Mouse (Mus musculus) monocyte, adult 2 months (primary cell): ENCODE results near the gene Hc.
A peak's percentile ranks its signal among the peaks of the same experiment; 100 is the strongest.

Experiments
- DNase-seq, 2 experiments: peaks; one replicate each; pipeline ENCODE4 v3.0.0; 2022; ENCODE audit warnings: low spot score in 2 of 2, low read depth in 1 of 2

Gene Hc

DNA sequence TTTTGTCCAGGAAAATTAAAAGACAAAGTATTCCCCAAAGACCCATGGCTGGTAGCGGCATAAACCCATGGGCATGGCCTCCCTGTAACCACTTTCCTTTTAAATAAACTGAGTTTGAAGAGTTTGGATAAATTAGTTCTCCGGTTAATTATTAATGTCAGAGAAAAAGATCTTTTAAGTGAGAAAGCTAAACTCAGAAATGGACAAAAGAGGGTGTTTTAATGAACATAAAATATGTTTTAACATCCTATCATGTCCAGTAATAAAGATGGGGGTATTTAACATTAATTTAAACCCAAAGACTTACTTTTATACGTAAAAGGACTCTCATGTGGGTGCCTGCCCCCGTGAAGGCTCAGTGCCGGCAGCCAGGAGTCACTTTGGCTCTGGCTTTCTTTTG, at the start of gene Hc:
Gene Hc, minus strand, starts transcription at position 101 of the 400 bp plus-strand sequence.
- DNase-seq, result no peak

DNA sequence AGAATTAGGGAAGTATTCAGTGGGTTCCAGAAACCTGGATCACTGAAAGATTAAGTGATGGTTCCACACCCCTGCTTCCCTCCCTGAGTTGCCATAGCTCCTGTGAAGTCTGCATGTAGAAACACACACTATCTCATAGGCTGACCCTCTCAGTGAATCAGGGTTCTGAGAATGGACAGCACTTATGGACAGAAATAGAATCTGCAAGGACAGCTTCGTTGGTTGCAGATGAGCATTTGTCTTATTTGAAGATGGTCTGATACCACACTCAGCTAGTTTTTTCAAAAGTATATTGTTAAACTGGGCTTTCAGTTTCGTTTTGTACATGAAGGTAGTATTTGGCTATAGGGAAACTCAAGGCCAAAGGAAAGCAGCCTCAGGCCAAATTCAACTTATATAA, 49.3 kb upstream of the Hc start:
- DNase-seq, result no peak

DNA sequence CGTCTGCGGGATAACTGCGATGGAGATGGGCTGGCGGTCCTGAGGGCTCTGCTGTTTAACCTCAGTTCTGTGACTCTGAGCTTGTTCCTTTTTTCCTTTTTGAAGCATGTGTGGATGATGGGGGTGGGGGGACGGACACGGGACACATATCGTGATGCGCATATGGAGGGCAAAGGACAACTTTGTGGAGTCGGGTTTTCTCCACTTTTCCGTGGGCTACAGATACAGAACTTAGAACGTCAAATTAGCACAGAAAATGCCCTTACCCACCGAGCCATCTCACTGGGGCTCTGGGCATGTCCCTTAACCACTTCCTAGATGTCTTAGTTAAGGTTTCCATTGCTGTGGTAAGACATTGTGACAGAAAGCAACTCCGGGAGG, 48.7 kb upstream of the Hc start:
- DNase-seq, result no peak

DNA sequence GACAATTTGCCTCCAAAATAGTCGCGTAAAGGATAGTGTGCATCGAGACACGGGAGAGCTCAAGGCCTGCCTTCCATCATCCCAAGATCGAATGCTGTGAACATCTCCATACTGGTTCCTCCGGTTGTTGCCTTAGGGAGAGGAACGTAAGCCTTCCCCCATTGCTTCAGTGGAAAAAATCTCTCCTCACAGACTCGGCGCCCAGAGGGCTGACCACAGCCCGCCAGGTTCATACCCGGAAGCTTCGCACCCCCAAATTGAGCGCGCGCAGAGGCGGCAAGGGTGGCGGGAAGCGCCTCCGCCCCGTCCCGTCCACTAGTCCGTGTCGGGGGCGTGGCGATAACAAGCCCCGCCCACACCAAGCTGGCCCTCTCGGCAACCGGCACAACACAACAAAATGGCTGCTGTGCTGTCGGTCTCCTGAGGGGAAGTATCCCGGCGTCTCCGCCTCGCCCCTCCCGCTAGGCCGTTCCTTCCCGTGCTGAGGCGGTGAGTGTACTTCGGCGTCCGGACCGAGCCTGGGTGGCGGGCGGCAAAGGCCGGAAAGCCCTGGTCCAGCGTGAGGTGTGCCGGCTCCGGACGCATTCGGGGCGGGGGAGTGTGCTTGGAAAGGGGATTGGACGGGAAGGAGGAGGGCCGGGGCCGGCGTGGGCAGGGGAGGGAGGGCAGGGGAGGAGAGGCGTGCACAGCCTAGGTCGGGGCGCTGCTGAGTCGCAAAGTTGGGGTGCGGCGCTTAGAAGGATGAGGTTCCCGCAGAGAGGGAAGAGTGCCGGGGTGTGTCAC, 48.1 kb upstream of the Hc start, which contains the start of gene Cntrl:
Gene Cntrl, plus strand, starts transcription at position 352 of the 783 bp plus-strand sequence.
- DNase-seq, result peak; percentile 87 to 92

DNA sequence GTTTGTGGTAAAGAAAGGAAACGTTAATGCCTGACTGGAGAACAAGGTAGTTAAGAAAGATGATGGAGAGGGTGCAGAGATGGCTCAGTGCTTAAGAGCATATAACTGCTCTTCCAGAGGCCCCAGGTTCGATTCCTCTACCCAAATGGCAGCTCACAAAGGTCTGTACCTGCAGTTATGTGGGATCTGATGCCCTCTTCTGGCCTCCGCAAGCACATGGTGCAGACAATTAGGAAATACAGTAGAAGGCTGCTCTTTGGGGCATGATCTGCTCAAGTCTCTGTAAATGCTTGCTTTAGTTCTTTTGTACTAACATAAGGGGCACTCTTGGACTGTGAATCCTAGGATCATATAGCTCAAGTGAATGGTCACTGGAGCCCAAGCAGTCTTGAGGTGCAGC, 47.5 kb upstream of the Hc start:
- no peak for DNase-seq

DNA sequence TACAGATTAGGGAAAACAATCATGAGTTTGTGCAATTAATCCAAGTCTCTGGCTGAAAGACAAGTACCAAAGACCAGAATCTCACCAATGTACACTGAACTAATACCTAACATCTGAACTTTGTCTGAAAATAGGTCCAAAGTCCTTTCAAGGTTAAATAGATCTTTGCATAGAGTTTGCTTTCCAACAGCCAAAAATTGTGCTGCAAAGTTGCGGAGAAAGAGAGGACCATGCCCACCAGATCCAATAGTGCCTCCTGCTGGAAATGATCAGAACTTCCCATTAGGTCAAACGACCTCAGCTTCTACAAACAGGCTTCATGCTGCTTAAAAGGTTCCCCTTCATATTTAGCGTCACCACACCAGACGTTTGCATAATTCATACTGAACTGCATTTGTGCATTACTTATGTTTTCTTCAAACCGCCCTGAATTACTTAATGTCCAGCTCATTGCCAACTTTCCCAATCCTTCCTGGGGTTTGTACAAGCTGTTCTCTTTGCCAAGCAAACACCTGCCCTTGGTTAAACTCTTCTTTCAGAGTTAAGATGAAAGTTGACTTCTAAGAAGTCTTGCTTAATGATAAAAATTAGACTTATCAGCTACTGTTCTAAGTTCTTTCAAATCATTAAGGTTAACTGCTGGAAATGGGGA, 46.9 kb upstream of the Hc start:
- peak; percentile 26 to 39 for DNase-seq

DNA sequence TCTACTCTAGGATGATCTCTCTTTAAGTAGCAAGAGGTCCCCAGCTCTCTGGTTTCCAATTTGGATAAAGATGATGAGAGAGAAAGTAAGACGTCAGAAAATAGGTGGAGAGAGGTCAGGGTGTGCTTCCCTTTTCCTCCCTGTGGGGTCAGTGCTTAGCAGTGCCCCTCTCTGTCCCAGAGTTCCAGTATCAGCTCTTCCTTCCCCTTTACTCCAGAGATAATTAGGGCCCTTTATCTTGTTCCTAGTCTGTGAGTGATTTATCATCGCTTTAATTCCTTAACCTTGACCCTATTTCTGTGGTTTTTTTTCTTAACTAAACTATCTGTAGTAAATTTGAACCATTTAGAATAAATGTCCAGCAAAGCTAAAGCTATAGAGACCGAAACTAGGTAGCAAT, 43.6 kb upstream of the Hc start:
- DNase-seq, result no peak

DNA sequence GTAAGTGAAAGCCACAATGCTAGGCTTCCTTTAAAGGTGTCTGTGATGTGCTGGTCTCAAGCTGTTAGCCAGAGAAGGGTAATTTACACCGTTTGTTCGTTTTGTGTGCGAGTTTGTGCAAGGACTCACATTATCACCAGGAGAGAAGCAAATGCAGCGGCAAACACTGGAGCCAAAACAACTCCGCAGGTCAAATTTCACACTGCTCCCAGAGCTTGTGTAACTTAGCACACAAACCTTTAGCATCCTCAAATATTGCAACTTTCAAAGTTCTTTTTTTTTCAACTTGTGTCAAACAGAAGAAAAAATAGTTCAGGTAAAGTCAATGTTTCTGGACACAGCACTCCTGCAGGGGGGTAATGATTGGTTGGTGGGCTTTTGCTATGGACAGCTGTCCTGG, 42.3 kb upstream of the Hc start:
- no peak for DNase-seq

DNA sequence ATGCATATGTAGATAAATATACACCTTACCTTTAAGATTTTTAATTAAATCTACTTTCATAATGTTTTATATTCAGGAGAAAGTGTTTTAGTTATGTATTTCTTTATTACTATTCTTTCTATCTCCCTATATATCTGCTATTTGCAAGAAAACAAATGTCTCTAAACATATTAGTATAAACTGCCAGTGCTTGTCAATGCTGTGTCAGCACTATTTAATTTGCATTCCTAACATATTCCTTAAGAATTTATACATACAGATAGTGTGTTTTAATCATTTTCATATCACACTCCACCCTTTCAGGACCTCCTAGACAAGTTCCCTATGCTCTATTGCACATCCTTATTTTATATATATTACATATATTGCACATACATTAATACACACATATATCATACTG, 41.5 kb upstream of the Hc start:
- DNase-seq, result no peak

DNA sequence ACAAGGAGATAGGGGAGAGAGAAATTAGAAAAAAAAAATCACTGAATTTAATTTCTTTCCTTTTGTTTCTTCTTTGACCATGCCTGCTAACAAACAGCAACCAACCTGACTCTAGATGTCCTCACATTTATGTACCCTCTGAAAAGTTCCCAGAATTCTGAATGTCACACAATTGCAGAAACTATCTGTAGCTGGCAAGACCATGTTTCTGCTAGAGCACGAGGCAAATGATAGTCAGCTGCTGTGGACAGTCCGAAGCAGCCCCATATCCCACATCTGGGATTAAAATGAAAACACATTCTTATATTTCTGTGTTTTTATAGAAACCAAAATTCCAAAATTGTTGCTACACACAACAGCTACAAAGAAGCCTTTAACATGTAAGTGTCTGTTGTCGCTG, 40.2 kb upstream of the Hc start, which contains the start of gene AI182371:
Gene AI182371, minus strand, starts transcription at position 101 of the 400 bp plus-strand sequence.
- DNase-seq, result no peak

DNA sequence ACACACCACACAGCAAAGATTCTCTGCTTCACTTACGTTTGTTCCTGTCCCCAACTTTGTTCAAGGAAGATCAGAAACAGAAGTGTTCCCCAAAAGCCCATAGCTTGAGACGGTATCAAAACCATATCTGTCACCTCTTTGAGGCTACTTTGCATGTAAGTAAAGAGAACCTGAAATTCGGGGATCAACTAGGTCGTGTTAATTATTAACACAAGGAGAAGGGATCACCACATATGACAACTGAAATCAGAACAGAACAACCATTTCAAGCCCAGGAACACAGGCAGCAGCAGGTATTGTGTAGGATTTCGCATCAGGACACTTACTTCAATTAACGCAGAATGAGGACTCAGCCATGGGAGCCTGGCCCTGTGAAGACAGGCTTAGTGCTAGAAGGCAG, 39.3 kb upstream of the Hc start:
- DNase-seq, result no peak

DNA sequence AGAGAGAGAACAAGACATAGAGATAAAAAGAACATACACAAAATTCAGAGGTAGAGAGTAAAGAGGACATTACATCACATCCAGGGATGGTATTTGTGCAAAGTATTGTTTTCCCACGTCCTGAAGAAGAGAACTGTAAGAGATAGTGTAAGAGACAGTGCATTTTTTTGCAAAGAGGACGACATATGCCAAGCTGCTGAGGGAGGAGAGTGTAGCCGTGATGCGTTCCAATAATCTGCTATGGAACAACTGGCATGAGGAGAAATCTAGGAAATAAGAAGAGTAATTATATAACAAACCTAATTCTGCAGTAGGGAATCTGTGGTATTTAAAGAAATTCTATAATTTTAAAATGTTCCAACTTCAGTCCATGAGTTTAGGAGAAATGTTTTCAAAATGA, 26.2 kb upstream of the Hc start:
- DNase-seq, result no peak

DNA sequence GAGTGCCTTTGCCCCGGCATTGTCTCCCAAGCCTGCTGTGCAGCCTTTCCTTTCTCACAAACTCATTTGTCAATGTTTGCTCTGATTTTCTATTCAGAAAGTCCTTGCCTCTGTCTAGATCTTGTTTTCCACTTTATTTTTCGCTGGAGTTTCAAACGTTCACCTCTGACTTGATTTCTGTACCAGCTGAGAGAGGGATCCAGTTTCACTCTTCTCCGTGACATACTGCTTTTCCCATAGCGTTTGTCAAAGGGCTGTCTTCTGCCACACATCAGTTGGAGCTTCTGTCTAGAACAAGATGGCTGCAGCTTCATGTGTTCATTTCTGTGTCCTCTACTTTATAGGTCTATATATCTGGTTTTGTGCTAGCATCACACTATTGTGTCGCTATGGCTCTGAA, 17.9 kb upstream of the Hc start:
- DNase-seq, result no peak

DNA sequence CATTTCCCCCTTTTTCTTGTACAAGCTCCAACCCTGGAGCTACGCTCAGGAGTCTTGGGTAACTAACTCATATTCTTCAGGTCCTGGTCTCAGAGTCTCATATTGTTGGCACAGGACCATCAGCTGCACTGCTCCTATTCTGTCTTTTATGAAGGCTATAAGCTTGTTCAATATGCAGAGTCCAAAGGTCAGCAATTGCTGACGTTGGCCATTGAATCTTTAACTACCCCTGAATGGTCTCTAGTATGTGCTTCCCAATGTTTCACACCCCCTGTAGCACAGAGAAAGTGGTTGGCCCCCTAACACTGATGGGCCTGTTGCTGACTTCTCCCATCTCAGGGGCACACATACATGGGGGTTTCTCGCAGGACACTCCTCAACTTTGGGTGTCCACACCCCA, 13.1 kb upstream of the Hc start:
- no peak for DNase-seq

DNA sequence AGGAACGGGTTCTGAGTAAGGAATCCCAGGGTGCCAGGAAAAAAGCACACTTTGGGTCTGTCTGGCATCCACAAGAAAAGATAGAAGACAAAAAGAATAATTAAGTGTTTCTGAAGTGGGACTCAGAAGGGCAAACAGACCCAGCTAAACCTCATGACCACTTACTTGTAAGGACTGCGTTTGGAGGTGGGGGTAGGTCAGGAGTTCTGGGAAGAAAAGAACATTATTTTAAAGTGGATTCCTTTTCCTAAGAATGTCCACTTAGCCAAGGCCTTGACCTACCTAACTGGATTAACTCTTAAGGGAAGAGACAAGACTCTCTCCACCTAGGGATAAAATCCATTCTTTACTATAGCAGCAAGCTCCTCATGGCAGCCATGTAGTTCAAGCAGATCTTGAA, 11.3 kb upstream of the Hc start:
- DNase-seq, result no peak

DNA sequence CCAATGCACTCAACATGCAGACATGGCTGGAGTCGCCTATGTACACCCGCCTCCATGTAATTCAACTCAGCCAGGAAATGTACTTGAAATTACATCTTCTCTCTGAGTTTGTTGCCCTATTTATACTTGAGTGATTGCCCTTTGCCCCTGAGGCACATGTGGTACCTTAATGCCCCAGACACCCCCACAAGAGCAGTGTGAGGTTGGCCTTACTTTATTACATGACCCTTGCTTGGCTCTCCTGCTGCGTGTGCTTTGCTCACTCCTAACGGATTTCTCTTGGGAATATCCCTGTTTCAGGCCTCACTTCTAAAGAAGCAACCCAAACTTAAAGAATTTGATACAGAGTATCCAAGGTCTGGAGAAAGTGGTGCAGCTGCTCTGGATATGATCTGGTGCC, 9.0 kb upstream of the Hc start:
- no peak for DNase-seq

DNA sequence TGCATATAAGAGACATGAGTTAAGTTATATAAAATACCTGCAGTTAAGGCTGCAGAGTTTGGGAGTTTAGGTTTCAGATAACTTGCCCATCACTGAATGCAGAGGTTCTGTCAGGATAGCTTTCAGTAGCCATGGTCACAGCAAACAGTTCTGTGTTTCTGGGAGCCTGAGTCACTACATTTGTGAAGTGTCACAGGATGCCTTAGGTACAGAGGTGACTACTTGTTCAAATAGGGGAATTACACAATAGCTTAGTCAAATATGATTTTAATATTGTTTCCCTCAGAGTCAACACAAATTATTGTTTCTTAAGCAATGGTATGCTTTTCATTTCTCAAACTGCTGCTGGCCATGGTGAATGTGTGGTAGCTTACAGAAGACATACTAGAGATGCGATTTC, 7.9 kb upstream of the Hc start:
- no peak for DNase-seq

DNA sequence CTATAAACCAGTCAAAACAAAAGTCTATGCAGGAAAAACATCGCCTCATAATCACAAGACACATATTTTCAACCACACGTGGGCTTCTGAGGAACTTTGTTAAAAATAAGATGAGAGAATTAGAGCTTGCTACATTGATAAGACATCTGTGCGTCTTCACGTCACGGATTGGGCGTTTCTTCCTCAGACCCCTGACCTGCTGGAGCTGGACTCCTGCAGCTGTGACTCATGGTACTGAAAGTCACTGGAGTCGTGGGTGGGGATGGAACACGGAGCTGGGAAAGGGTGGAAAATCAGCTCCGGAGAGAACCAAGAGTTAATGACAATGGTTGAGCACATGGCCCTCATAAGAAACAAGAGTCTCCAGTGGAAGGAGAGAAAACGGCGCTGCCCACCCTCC, 5.9 kb upstream of the Hc start:
- DNase-seq, result no peak

DNA sequence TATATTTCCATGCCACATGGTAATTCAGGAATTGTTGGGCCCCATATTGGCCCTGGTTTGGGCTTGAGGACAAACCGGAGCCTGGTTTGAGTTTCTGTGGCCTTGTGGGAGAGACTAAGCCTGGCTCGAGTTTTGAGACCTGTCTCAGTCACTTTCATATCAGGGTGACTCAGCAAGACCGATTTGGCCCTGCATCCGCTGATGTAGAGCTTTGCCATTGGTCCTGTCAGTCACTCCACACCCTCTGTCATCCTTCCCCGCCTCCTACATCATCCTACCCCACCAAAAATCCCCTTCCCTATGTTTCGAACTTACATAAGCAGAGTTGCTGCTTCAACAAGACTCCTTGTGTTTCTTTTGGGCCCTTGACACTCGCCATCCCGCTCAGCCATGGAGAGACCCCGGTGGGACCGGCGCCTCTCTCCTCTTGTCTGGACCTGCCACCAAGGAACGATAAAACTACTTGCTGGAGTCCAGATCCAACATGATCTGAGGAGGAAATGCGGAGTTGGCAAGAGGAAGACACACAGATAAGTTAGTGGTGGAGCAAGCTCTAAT, 5.4 kb upstream of the Hc start:
- no peak for DNase-seq

DNA sequence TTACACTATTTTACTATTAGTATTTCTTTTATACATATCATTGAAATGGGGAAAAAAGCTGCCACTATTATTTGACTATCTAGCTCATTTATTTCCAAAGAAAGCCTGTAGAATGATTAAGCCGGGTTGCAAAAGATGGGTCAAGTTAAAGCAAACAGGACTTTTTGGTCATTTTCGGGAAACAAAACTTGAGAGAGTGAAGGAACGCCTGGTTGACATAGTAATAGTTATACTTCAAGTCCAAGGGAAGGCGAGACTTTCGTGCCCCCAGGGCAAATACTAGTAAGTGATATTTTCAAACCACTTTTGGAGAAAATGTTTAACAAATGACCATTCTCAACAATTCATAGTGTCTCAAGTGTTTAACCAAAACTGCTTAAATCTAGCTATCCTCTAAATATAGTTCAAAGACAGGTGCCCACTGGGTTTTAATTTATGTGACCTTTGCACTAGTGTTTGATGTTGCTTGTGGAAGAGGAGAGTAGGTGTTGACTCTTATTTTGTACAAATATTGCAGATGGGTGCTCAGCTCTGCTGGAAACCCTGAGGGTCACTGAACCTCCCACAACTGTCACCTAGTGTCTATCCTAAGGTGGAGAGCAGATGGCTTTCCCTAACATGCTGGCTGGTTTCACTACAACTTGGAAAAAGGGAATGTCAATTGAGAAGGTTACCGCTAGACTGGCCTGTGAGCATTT, 2.2 kb upstream of the Hc start:
- no peak for DNase-seq

DNA sequence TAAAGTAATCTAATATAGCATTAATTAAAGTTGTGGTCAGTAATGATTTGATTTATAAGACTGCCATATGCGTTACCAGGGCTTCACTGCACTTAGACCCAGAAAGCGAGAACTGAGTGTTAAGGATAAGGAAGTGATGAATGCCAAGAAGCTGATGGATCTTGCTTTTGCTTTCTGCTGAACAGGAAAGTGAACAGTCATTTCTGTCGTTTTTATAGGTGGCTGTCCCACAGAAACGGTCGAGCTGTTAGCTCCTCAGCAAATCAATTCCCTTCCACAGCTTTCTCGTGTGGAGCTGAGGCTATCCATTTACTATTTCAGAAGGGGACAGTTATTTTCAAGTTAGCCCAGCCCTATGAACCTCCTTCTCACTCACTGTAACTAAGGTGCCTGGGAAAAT, 341 bp downstream of the Hc start:
- no peak for DNase-seq

DNA sequence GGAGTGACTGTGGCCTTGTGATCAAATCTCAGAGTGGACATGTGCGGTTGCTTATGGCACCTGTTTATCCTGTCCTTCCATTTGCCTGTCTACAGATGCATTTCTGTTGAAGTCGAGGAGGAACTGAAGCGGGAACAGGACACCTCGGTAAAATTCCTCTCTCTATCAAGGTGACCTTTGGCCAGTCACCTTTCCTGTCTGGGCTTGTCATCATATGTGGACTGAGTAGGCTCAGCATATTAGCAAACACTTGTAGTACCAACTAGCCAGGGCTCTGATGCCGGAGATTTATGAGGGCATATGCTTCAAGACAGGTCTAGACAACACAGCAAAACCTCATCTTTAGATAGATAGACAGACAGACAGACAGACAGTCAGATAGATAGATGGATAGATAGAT, 982 bp downstream of the Hc start:
- no peak for DNase-seq
